Mouse (Mus musculus) cerebellum, adult 9-10 months (tissue): ENCODE results near the gene Cela2a.
A peak's percentile ranks its signal among the peaks of the same experiment; 100 is the strongest.

ENCODE experiments used
- DNase-seq: peaks from one replicate; pipeline ENCODE4 v3.0.0; 2022

Cela2a gene

DNA sequence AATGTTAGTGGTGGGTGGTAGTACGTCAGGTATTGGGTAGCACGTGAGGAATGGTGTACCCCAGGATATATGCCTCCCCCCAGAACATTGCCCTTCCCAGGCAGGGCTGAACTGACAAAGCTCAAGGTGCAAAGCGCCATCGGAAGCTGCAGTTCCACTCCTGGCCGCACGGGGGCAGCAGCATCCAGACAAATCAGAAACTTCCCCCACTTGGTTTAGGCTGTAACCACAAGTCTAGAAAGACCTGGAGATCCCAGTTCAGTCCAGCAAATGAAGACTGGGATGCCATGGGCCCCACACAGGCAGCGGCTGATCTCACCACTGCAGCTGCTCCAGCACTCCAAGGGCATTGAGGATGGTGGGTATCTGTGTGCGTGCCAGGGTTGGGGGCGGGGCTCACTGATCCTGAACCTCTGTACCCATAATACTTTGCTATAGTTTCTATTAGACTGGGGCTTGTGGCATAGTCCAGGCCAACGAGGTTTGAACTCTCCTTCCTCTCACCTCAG lies 31.5 kb upstream of the Cela2a start:
- DNase-seq: peak; percentile 86

- DNase-seq: no peak
These were observed 27.5 kb upstream of the Cela2a start for GRCm38 (mm10) chr4:141853437-141853836.

GRCm38 (mm10) chr4:141845999-141846398 lies 20.0 kb upstream of the Cela2a start, which contains the start of gene Ctrc:
Ctrc (minus strand) TSS chr4:141846359.
- DNase-seq: no peak

DNA sequence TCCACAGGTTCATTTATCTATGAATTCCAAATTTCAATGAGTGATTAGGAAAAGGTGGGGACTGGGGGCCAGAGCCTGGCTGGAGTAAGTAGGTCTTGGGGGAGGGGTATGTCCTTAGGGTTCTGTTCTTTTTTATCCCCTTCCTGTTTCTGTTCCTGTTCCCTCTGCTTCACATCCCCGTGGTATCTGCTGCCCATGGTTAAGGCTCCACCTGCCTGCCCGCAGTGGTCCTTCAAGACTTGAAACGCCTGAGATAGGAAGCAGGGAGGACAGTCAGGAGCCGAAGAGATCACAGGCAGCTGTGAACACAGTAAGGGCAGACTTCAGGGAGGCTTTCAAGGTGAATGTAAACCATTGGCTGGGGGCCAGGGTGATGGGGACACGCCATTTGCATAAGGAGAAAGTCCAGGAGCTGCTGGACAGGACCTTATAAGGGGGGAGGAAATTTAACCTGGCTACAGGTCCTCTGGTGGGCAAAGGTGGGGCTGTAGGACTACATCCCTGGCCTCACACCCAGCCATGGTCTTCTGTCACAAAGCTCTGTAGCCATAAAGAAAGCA lies 8.7 kb upstream of the Cela2a start:
- DNase-seq: no peak

GRCm38 (mm10) chr4:141833911-141834310 lies 8.0 kb upstream of the Cela2a start:
- DNase-seq: no peak

DNA sequence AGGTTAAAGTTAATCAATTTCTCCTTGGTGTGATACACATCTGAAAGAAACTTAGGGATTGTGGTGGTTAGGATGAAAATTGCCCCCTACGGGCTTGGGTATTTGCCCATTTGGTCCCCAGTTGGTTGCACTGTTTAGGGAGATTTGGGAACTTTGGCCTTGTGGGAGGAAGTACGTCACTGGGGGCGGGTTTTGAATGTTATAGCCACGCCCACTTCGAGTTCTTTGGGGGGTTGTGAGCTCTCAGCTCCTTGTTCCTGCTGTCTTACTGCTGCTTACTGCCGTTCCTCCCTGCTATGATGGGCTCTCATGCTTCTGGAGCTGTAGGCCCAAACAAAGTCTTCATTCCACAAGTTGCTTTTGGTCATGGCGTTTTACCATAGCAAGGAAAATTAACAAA lies 5.4 kb upstream of the Cela2a start:
- DNase-seq: no peak

GRCm38 (mm10) chr4:141830381-141830780 lies 4.4 kb upstream of the Cela2a start:
- no peak for DNase-seq

DNA sequence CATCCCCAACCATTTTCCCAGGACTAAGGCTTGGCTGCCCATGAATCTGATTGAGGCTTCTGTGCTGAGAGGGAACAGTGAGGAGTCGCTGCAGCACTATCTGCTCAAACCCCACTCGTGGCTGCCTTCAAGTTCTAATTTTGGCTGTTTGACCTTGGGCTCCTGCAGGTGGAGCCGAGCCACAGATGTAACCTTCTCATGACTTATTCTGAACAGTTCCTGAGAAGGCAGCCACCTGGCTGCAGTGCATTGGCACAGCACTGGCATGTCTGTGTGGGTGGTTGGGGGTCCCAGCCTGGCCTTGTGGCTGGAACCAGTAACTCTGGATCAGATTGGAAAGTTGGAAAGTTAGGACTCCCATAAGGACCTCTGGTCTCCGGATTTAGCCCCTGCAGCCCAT lies 2.2 kb upstream of the Cela2a start:
- no peak for DNase-seq

DNA sequence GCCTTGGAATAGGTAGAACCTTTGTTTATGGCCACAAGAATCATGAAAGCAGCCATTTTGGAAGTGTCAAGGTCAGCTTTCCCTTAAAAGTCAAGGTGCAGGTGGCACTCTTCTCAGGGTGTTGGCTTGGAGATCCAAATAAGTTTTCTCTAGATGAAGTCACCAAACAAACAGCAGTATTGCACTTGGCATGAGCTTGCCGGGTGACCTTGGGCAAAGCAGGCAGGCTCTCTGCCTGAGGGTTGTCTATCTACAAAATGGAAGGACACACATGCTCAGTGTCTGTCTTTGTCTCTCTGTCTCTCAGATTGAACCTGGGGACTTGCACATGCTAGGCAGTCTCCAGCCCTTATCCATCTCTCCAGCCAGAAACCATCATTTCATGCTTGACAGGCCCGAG lies 1.4 kb upstream of the Cela2a start:
- DNase-seq: no peak

GRCm38 (mm10) chr4:141822979-141823378 lies 3.0 kb downstream of the Cela2a start:
- DNase-seq: no peak

GRCm38 (mm10) chr4:141822089-141822488 lies 3.9 kb downstream of the Cela2a start:
- no peak for DNase-seq

- DNase-seq: no peak
These were observed 4.8 kb downstream of the Cela2a start for GRCm38 (mm10) chr4:141821178-141821577.

GRCm38 (mm10) chr4:141819316-141819715 lies 6.6 kb downstream of the Cela2a start:
- no peak for DNase-seq

DNA sequence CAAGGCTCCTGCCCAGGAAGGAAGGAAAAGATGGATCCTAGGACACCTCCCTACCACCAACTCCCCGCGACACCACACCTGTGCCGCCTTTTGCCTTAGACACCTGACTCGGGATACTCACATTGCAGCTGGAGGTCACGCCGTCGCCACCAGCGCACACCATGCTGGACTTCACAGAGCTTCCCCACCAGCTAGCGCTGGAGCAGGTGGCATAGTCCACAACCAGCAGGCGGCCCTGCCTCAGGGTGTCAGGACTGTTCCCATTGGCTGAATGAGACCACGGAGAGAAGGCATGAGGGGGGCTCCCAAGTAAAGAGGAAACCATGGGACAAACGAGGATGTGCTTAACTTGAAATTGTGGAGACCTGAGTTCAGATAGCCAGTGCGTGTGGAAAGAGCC lies 7.1 kb downstream of the Cela2a start:
- DNase-seq: no peak

DNA sequence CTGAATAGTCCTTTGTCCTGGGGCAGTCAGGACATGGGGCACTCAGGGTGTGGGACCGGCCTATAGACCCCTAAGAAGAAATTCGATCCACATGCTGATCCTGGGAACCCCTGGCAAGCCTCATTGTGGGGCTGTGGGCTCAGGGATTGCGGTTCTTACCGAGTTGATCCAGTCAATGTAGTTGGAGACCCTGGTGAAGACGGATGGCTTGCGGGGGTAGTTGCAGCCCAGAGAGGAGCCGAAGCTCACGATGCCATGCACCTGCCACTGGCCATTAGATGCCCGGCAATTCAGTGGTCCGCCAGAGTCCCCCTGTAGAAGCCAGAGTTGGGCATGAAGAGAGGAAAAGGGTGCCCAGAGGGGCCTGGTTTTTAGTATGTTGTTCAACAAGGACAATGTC lies 8.3 kb downstream of the Cela2a start:
- DNase-seq: no peak

GRCm38 (mm10) chr4:141816776-141817655 lies 8.9 kb downstream of the Cela2a start:
- DNase-seq: no peak

DNA sequence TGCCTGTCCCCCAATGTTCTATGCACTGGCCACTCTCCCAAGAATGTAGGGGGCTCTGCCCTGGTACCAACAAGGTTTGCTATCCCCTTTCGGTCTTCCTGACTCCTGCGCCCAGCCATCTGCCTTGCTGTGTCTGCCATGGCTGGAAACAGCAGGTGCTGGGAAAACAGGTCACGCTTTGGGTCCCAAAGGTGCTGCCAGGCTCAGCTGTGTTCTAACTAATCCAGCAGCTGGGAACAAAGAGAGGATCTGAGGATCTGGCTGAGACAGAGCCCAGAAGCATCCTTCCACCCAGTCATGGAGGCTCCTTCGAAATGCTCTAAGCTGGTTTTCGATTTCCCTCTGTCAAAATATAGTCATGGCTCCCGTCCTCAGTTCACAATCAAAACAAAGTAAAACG lies 9.7 kb downstream of the Cela2a start:
- no peak for DNase-seq

- DNase-seq: no peak
These were observed 14.6 kb downstream of the Cela2a start for GRCm38 (mm10) chr4:141811375-141811774.

GRCm38 (mm10) chr4:141810975-141811374 lies 15.0 kb downstream of the Cela2a start:
- DNase-seq: no peak

DNA sequence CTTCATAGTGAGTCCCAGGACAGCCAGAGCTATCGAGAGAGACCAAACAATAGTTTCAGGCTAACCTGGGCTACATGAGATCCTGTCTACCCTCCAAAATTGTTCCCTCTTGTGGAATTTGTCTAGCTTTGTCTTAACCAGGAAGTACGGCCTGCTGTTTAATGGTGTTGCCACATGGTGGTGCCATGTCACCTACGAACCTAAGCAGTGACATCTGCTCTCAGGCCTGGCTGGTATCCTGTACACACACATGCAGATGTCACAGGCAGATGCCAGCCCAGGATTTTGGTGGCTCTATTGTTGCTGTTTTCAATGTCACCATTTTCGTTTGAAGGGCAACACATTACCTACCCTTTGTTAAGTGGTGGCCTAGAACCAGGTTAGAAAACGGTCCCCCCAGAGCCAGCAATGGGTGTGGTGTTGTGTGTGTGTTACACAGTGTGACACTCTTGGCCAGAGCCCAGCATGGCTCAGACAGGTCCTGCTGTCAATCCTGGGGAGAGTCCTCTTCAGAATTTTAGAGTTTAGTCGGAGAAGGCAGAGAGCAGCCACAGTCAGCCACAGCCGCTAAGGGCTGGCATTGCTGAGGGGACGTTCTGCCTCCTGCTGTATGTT lies 16.0 kb downstream of the Cela2a start:
- DNase-seq: peak; percentile 18

GRCm38 (mm10) chr4:141805886-141806285 lies 20.1 kb downstream of the Cela2a start:
- DNase-seq: no peak

GRCm38 (mm10) chr4:141804105-141804504 lies 21.9 kb downstream of the Cela2a start:
- no peak for DNase-seq

- no peak for DNase-seq
These were observed 28.4 kb downstream of the Cela2a start for GRCm38 (mm10) chr4:141797545-141797944.

GRCm38 (mm10) chr4:141796954-141797353 lies 29.0 kb downstream of the Cela2a start:
- no peak for DNase-seq
